Mouse (Mus musculus) hematopoietic stem cell, adult 5-6 weeks (primary cell): ENCODE results near the gene Sowaha. TPM values are rescaled to one million over a fixed set of nuclear protein-coding genes. Genes with fewer than 3 reads are reported as not detected.

Experiments
- ATAC-seq, 2 experiments: fragments of 125-278 bp in 1 of 2; replicated peaks in 1 of 2; 2 replicates each; pipeline ENCODE4 v1.8.0; 2016 to 2017; ENCODE audit warnings: inconsistent platforms in 2 of 2, mild to moderate bottlenecking in 2 of 2, moderate number of reproducible peaks in 2 of 2, low read depth in 1 of 2, moderate TSS enrichment in 1 of 2; ENCODE audit not compliant: low FRiP score in 2 of 2, poor library complexity in 2 of 2, severe bottlenecking in 2 of 2, insufficient read depth in 1 of 2, low TSS enrichment in 1 of 2
- total RNA-seq: library from RNA; stranded (forward); fragments of 172-1452, 232-1000 nt; gene quantifications from 2 replicates; pipeline ENCODE4 v1.2.3, GENCODE M21; 2017

Gene Sowaha
- total RNA-seq, 1 experiment from 2014 or later = not detected

- ATAC-seq = no peak
These were observed 28.5 kb upstream of the Sowaha start for GRCm38 (mm10) chr11:53508591-53508990.

GRCm38 (mm10) chr11:53508152-53508551, 28.1 kb upstream of the Sowaha start:
- no peak for ATAC-seq

- ATAC-seq = no peak
These were observed 27.2 kb upstream of the Sowaha start for GRCm38 (mm10) chr11:53507098-53507805.

GRCm38 (mm10) chr11:53505026-53505663, 25.1 kb upstream of the Sowaha start:
- no peak for ATAC-seq

- no peak for ATAC-seq
These were observed 24.3 kb upstream of the Sowaha start for GRCm38 (mm10) chr11:53504376-53504775.

GRCm38 (mm10) chr11:53503738-53504137, 23.7 kb upstream of the Sowaha start:
- no peak for ATAC-seq

- no peak for ATAC-seq
These were observed 22.1 kb upstream of the Sowaha start for GRCm38 (mm10) chr11:53502039-53502765.

GRCm38 (mm10) chr11:53500569-53500968, 20.5 kb upstream of the Sowaha start:
- no peak for ATAC-seq

GRCm38 (mm10) chr11:53496946-53497345, 16.9 kb upstream of the Sowaha start:
- ATAC-seq = peak; percentile 77 to 84

- no peak for ATAC-seq
These were observed 15.3 kb upstream of the Sowaha start for GRCm38 (mm10) chr11:53495417-53495816.

GRCm38 (mm10) chr11:53493243-53493955, 13.3 kb upstream of the Sowaha start:
- ATAC-seq = no peak

GRCm38 (mm10) chr11:53491954-53492401, 11.9 kb upstream of the Sowaha start:
- ATAC-seq = no peak

- ATAC-seq = no peak
These were observed 9.3 kb upstream of the Sowaha start for GRCm38 (mm10) chr11:53489421-53489820.

- ATAC-seq = no peak
These were observed 8.9 kb upstream of the Sowaha start for GRCm38 (mm10) chr11:53489007-53489406.

GRCm38 (mm10) chr11:53486822-53487594, 6.9 kb upstream of the Sowaha start:
- ATAC-seq = peak; percentile 31 to 44; a peak in 2 of 4 replicates

- no peak for ATAC-seq
These were observed 6.3 kb upstream of the Sowaha start for GRCm38 (mm10) chr11:53486351-53486750.

GRCm38 (mm10) chr11:53485719-53486118, 5.6 kb upstream of the Sowaha start:
- ATAC-seq = no peak
